Mouse (Mus musculus): ENCODE results near the gene Olfr622.

The Olfr622 gene

GRCm38 (mm10) chr7:103642602-103643001 lies at the start of gene Olfr622:
Gene Olfr622 (minus strand): TSS chr7:103642702.
- DNase-seq: no peak

- DNase-seq: no peak
These were observed 39.9 kb upstream of the Olfr622 start, which contains the start of gene Olfr625-ps1 for GRCm38 (mm10) chr7:103682420-103682819. Gene Olfr625-ps1 (plus strand): TSS chr7:103682720.

- no peak for DNase-seq
These were observed 28.6 kb upstream of the Olfr622 start, which contains the start of gene Olfr624 for GRCm38 (mm10) chr7:103671091-103671490. Gene Olfr624 (minus strand): TSS chr7:103671191.

- no peak for DNase-seq
These were observed 21.1 kb upstream of the Olfr622 start, which contains the start of gene Olfr623 for GRCm38 (mm10) chr7:103663598-103663997. Gene Olfr623 (minus strand): TSS chr7:103663698.

- DNase-seq: no peak
These were observed 1.6 kb upstream of the Olfr622 start for GRCm38 (mm10) chr7:103644070-103644469.

- no peak for DNase-seq
These were observed 5.7 kb downstream of the Olfr622 start for GRCm38 (mm10) chr7:103636795-103637194.

- no peak for DNase-seq
These were observed 30.1 kb downstream of the Olfr622 start, which contains the start of gene Olfr620 for GRCm38 (mm10) chr7:103612434-103612833. Gene Olfr620 (minus strand): TSS chr7:103612534.

- DNase-seq: no peak
These were observed 35.1 kb downstream of the Olfr622 start for GRCm38 (mm10) chr7:103607425-103607824.

GRCm38 (mm10) chr7:103600275-103600674 lies 42.2 kb downstream of the Olfr622 start, which contains the start of gene Olfr619:
Gene Olfr619 (plus strand): TSS chr7:103600575.
- DNase-seq: no peak

GRCm38 (mm10) chr7:103589803-103590202 lies 52.7 kb downstream of the Olfr622 start, which contains the start of gene Olfr618:
Gene Olfr618 (plus strand): TSS chr7:103590103.
- DNase-seq: no peak

All from cerebellum, adult 11 months (tissue).